Mouse (Mus musculus): ENCODE data around the gene 1700030K09Rik.

DNA sequence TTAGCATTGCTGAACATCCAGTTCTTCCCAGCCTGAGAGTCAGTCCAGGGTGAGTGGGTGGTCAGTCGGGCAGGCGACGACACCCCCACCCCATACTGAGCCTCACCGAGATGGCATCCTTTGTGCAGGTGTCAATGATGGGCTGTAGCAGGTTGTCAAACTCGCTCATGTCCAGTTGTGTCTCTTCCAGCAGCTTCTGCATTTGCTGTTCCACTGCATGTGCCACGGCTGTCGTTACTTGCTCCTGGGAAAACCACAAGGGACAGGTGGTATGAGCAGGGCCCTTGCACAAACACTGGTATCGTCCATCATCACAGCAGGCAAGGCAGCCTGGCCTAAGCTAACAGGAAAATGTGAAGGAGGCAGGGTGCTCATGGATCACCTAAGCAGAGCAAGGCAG is 26.3 kb downstream of the 1700030K09Rik start:
- TF ChIP-seq ZNF384 (IDR thresholded peaks at IDR 0.05; ENCODE audit: low read depth, low read length) (no peak), CTCF (IDR thresholded peaks at IDR 0.05 in 2 of 3, conservative IDR thresholded peaks at IDR 0.05 in 1 of 3; ENCODE audit: control insufficient read depth in 1 of 3, insufficient read depth in 1 of 3, low read depth in 2 of 3, low read length in 3 of 3, poor library complexity in 1 of 3, severe bottlenecking in 1 of 3) (no peak), EP300 (IDR thresholded peaks at IDR 0.05; ENCODE audit: low read depth in 1 of 2, low read length in 2 of 2) (no peak), MYC (IDR thresholded peaks at IDR 0.05; ENCODE audit: low read depth, low read length) (no peak), USF2 (IDR thresholded peaks at IDR 0.05; ENCODE audit: borderline replicate concordance in 1 of 2, insufficient read depth in 1 of 2, low read depth in 1 of 2, low read length in 2 of 2) (no peak), E2F4 (IDR thresholded peaks at IDR 0.05; ENCODE audit: borderline replicate concordance, low read depth, low read length) (no peak), HCFC1 (IDR thresholded peaks at IDR 0.05; ENCODE audit: low read depth, low read length) (no peak), MAFK (IDR thresholded peaks at IDR 0.05; ENCODE audit: borderline replicate concordance, low read depth, low read length) (no peak), SIN3A (IDR thresholded peaks at IDR 0.05; ENCODE audit: low read length) (no peak), POLR2A (IDR thresholded peaks at IDR 0.05; ENCODE audit: control insufficient read depth in 1 of 2, insufficient read depth in 1 of 2, low read depth in 1 of 2, low read length in 2 of 2, poor library complexity in 1 of 2) (no peak; a peak in 1 of 4 replicates), ZKSCAN1 (IDR thresholded peaks at IDR 0.05; ENCODE audit: low read depth, low read length) (no peak), GATA1 (IDR thresholded peaks at IDR 0.05; ENCODE audit: low read depth, low read length) (no peak), MAZ (IDR thresholded peaks at IDR 0.05; ENCODE audit: low read depth, low read length) (no peak)

Measured in MEL (cell line).